Mouse (Mus musculus): ENCODE results near the gene Racgap1. TPM values are rescaled to one million over a fixed set of nuclear protein-coding genes. Genes with fewer than 3 reads are reported as not detected.

The Racgap1 gene
- polyA plus RNA-seq, 1 experiment from 2014 or later: 214 TPM

GRCm38 (mm10) chr15:99601823-99602120 lies 49.7 kb downstream of the Racgap1 start:
- 23% methylated on average over 4 of the region's 5 CpGs for WGBS
- H3K4me3 ChIP-seq (ENCODE audit: low read depth, low read length): no peak overlapping the region
- peaks cover 16% of the 10 kb centered on the region for H3K4me1 ChIP-seq (ENCODE audit: control insufficient read depth, insufficient read depth, low read length)
- H3K9ac ChIP-seq (ENCODE audit: low read length): no peak overlapping the region
- ATAC-seq (ENCODE audit: low FRiP score): no peak
- no peaks in the 10 kb centered on the region for H3K36me3 ChIP-seq (ENCODE audit: control insufficient read depth, insufficient read depth, low read length)
- no peak overlapping the region for H3K4me2 ChIP-seq
- no peak overlapping the region for H3K27ac ChIP-seq (ENCODE audit: low read depth, low read length)
- H3K9me3 ChIP-seq (ENCODE audit: control insufficient read depth, low read length): no peaks in the 10 kb centered on the region
- DNase-seq (ENCODE audit: low spot score, missing footprints): no peak
- H3K27me3 ChIP-seq (ENCODE audit: control insufficient read depth, insufficient read depth, low read length): peaks cover 6% of the 10 kb centered on the region; the same call in 1 of the 2 replicates

- Histone ChIP-seq H3K9me3 (ENCODE audit: control insufficient read depth, low read length) (no peaks in the 10 kb centered on the region), H3K4me3 (ENCODE audit: low read depth, low read length) (no peak within 1 kb of the TSS), H3K9ac (ENCODE audit: low read length) (no peak within 1 kb of the TSS), H3K27me3 (ENCODE audit: control insufficient read depth, insufficient read depth, low read length) (peaks cover 6% of the 10 kb centered on the region; the same call in 1 of the 2 replicates), H3K27ac (ENCODE audit: low read depth, low read length) (no peak within 1 kb of the TSS), H3K36me3 (ENCODE audit: control insufficient read depth, insufficient read depth, low read length) (no peaks in the 10 kb centered on the region), H3K4me1 (ENCODE audit: control insufficient read depth, insufficient read depth, low read length) (peaks cover 16% of the 10 kb centered on the region), H3K4me2 (no peak within 1 kb of the TSS)
- 63% methylated on average over 22 of the region's 22 CpGs for WGBS
- no peak for ATAC-seq (ENCODE audit: low FRiP score)
- DNase-seq (ENCODE audit: low spot score, missing footprints): no peak
Measured at GRCm38 (mm10) chr15:99600986-99601822, 50.3 kb downstream of the Racgap1 start, which contains the start of gene Aqp6. Gene Aqp6 (plus strand): TSS chr15:99601400.

- Histone ChIP-seq H3K4me1 (ENCODE audit: control insufficient read depth, insufficient read depth, low read length) (peaks cover 13% of the 10 kb centered on the region), H3K27ac (ENCODE audit: low read depth, low read length) (no peak overlapping the region), H3K4me2 (no peak overlapping the region), H3K9ac (ENCODE audit: low read length) (0 out of 2 replicates have a peak overlapping the region, but pooled peaks have one; percentile 25), H3K9me3 (ENCODE audit: control insufficient read depth, low read length) (no peaks in the 10 kb centered on the region), H3K27me3 (ENCODE audit: control insufficient read depth, insufficient read depth, low read length) (peaks cover 10% of the 10 kb centered on the region), H3K4me3 (ENCODE audit: low read depth, low read length) (no peak overlapping the region), H3K36me3 (ENCODE audit: control insufficient read depth, insufficient read depth, low read length) (no peaks in the 10 kb centered on the region)
- ATAC-seq (ENCODE audit: low FRiP score) (peak; percentile 39), DNase-seq (ENCODE audit: low spot score, missing footprints) (no peak)
- 57% methylated on average over 17 of the region's 17 CpGs for WGBS
Measured at GRCm38 (mm10) chr15:99599245-99600070, 52.0 kb downstream of the Racgap1 start.

DNA sequence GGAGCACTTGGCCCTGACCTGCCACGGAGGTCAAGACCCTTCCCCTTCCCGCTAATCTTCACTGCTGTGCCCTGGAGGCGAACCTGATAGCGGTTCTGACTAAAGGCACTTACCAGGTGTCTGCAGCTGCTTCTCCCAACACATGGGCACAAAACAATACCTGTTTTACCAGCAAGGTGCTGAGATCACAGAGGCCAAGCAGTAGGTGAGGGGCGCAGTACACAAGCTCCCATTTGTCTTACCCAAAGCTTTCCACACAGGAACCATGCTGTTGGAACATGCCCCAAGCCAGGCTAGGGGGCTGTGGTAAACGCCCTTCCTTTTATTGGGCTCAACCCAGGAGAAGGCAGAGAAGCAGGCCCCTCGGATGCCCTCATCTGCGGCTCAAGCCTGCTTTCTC lies 53.9 kb downstream of the Racgap1 start:
- no peak overlapping the region for H3K4me3 ChIP-seq (ENCODE audit: low read depth, low read length)
- ATAC-seq (ENCODE audit: low FRiP score): no peak
- H3K36me3 ChIP-seq (ENCODE audit: control insufficient read depth, insufficient read depth, low read length): no peaks in the 10 kb centered on the region
- H3K27me3 ChIP-seq (ENCODE audit: control insufficient read depth, insufficient read depth, low read length): peaks cover 25% of the 10 kb centered on the region
- no peaks in the 10 kb centered on the region for H3K9me3 ChIP-seq (ENCODE audit: control insufficient read depth, low read length)
- peaks cover 13% of the 10 kb centered on the region for H3K4me1 ChIP-seq (ENCODE audit: control insufficient read depth, insufficient read depth, low read length)
- WGBS: 54% methylated on average over 8 of the region's 8 CpGs
- no peak for DNase-seq (ENCODE audit: low spot score, missing footprints)
- H3K9ac ChIP-seq (ENCODE audit: low read length): no peak overlapping the region
- no peak overlapping the region for H3K27ac ChIP-seq (ENCODE audit: low read depth, low read length)
- H3K4me2 ChIP-seq: no peak overlapping the region

GRCm38 (mm10) chr15:99596841-99597240 lies 54.6 kb downstream of the Racgap1 start:
- no peak overlapping the region for H3K27ac ChIP-seq (ENCODE audit: low read depth, low read length)
- H3K4me1 ChIP-seq (ENCODE audit: control insufficient read depth, insufficient read depth, low read length): peaks cover 13% of the 10 kb centered on the region
- H3K9ac ChIP-seq (ENCODE audit: low read length): no peak overlapping the region
- 57% methylated on average over 7 of the region's 7 CpGs for WGBS
- no peaks in the 10 kb centered on the region for H3K9me3 ChIP-seq (ENCODE audit: control insufficient read depth, low read length)
- peaks cover 32% of the 10 kb centered on the region for H3K27me3 ChIP-seq (ENCODE audit: control insufficient read depth, insufficient read depth, low read length)
- DNase-seq (ENCODE audit: low spot score, missing footprints) (no peak), ATAC-seq (ENCODE audit: low FRiP score) (no peak)
- no peak overlapping the region for H3K4me3 ChIP-seq (ENCODE audit: low read depth, low read length)
- no peak overlapping the region for H3K4me2 ChIP-seq
- no peaks in the 10 kb centered on the region for H3K36me3 ChIP-seq (ENCODE audit: control insufficient read depth, insufficient read depth, low read length)

- DNase-seq (ENCODE audit: low spot score, missing footprints) (peak; percentile 99), ATAC-seq (ENCODE audit: low FRiP score) (peak; percentile 88)
- no peaks in the 10 kb centered on the region for H3K36me3 ChIP-seq (ENCODE audit: control insufficient read depth, insufficient read depth, low read length)
- 0% methylated on average over 7 of the region's 7 CpGs for WGBS
- H3K27ac ChIP-seq (ENCODE audit: low read depth, low read length): no peak overlapping the region
- H3K9me3 ChIP-seq (ENCODE audit: control insufficient read depth, low read length): no peaks in the 10 kb centered on the region
- H3K4me2 ChIP-seq: no peak overlapping the region
- H3K4me3 ChIP-seq (ENCODE audit: low read depth, low read length): no peak overlapping the region
- peaks cover 39% of the 10 kb centered on the region for H3K27me3 ChIP-seq (ENCODE audit: control insufficient read depth, insufficient read depth, low read length)
- no peak overlapping the region for H3K9ac ChIP-seq (ENCODE audit: low read length)
- H3K4me1 ChIP-seq (ENCODE audit: control insufficient read depth, insufficient read depth, low read length): peaks cover 9% of the 10 kb centered on the region
Measured at GRCm38 (mm10) chr15:99596056-99596687, 55.3 kb downstream of the Racgap1 start.

GRCm38 (mm10) chr15:99594951-99595350 lies 56.5 kb downstream of the Racgap1 start:
- no peak overlapping the region for H3K27ac ChIP-seq (ENCODE audit: low read depth, low read length)
- DNase-seq (ENCODE audit: low spot score, missing footprints) (no peak), ATAC-seq (ENCODE audit: low FRiP score) (no peak)
- H3K9ac ChIP-seq (ENCODE audit: low read length): no peak overlapping the region
- H3K9me3 ChIP-seq (ENCODE audit: control insufficient read depth, low read length): no peaks in the 10 kb centered on the region
- no peak overlapping the region for H3K4me2 ChIP-seq
- 85% methylated on average over 10 of the region's 10 CpGs for WGBS
- H3K27me3 ChIP-seq (ENCODE audit: control insufficient read depth, insufficient read depth, low read length): peaks cover 48% of the 10 kb centered on the region
- no peaks in the 10 kb centered on the region for H3K36me3 ChIP-seq (ENCODE audit: control insufficient read depth, insufficient read depth, low read length)
- H3K4me3 ChIP-seq (ENCODE audit: low read depth, low read length): no peak overlapping the region
- peaks cover 10% of the 10 kb centered on the region for H3K4me1 ChIP-seq (ENCODE audit: control insufficient read depth, insufficient read depth, low read length)

DNA sequence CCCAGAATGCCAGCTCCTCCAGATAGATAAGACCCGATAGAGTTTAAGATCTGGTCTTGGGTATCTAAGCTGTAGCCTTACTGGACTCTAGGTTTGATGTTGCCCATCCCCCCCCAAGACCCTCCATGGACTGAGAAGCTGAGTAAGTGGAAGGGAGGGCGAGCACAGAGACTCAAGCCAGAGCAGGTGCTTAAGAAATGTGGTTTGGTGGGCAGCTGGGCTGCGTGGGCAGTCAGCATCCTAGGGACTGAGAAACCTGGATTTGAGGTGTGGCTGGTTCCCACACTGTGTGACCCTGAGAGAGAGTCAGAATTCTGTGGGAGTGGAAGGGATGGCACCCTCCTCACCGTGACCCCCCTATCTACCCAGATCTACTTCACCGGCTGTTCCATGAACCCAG lies 58.6 kb downstream of the Racgap1 start:
- no peak for ATAC-seq (ENCODE audit: low FRiP score)
- WGBS: 87% methylated on average over 5 of the region's 5 CpGs

More for the DNA sequence above, 58.6 kb downstream of the Racgap1 start:
- Histone ChIP-seq H3K4me2 (no peak overlapping the region), H3K4me1 (ENCODE audit: control insufficient read depth, insufficient read depth, low read length) (peaks cover 5% of the 10 kb centered on the region), H3K27ac (ENCODE audit: low read depth, low read length) (no peak overlapping the region), H3K9ac (ENCODE audit: low read length) (no peak overlapping the region), H3K9me3 (ENCODE audit: control insufficient read depth, low read length) (no peaks in the 10 kb centered on the region), H3K36me3 (ENCODE audit: control insufficient read depth, insufficient read depth, low read length) (no peaks in the 10 kb centered on the region), H3K4me3 (ENCODE audit: low read depth, low read length) (no peak overlapping the region), H3K27me3 (ENCODE audit: control insufficient read depth, insufficient read depth, low read length) (peaks cover 68% of the 10 kb centered on the region)
- DNase-seq (ENCODE audit: low spot score, missing footprints): no peak

Data from midbrain, embryonic 11.5 days (tissue).